Comparison of ENCODE assay signal across 17 mouse cellular contexts in the genomic region with DNA sequence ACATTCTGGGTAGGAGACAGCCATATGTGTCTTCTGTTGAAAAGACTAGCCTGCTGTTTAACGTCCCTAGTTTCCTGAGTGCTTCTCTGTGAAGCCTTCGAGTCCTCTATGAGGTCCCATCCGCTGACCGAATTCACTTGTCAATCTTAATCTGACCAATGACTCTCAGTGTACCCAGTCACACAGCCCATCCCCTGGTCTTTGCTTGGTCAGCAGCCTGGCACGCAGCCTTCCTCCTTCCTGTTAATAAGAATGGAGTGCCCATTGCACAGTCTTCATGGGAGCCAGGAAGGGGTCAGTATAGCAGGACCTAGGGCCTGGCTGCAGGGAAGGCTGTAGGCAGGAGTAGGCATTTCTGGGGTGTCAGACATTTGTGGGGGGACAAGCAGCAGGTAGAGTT. TPM values are rescaled to one million over a fixed set of nuclear protein-coding genes. Genes with fewer than 3 reads are reported as not detected.
A peak's percentile ranks its signal among the peaks of the same experiment; 100 is the strongest.
DNase-seq lines count a peak whose midpoint lies in the region; ATAC-seq and TF ChIP-seq lines count a peak whose summit lies in the region.
"Had no signal": no experiment of that assay in that cellular context is flagged by ENCODE, and none has a peak within 500 bp of the region (broad histone marks: within the 10 kb centered on the region; RNA-seq: fewer than 3 reads in every experiment).

No protein-coding gene starts in this region.

- H3K79me2 ChIP-seq in macrophage (ENCODE audit: inconsistent target), result peaks cover 39% of the 10 kb centered on the region

- H3K4me3 ChIP-seq in heart, embryonic 10.5 days, result no peak overlapping the region
- H3K4me3 ChIP-seq in lung, embryonic 14.5 days (ENCODE audit: low read depth, low read length), result no peak overlapping the region
- H3K4me3 ChIP-seq in liver, embryonic 12.5 days, result no peak overlapping the region
- H3K4me3 ChIP-seq in macrophage (ENCODE audit: inconsistent target), result peak overlapping the region; percentile 4; the same call in 1 of the 2 replicates

- peaks cover 54% of the 10 kb centered on the region for H3K4me1 ChIP-seq in heart, embryonic 10.5 days
- H3K4me1 ChIP-seq in lung, embryonic 14.5 days (ENCODE audit: insufficient read depth), result 0 out of 2 replicates have a peak, but pooled peaks cover 5% of the 10 kb centered on the region
- peaks cover 86% of the 10 kb centered on the region for H3K4me1 ChIP-seq in liver, embryonic 12.5 days

- no peaks in the 10 kb centered on the region for H3K36me3 ChIP-seq in heart, embryonic 10.5 days
- no peaks in the 10 kb centered on the region for H3K36me3 ChIP-seq in lung, embryonic 14.5 days (ENCODE audit: insufficient read depth)
- no peaks in the 10 kb centered on the region for H3K36me3 ChIP-seq in liver, embryonic 12.5 days
- H3K36me3 ChIP-seq in macrophage (ENCODE audit: inconsistent target), result no peaks in the 10 kb centered on the region; the same call in 1 of the 2 replicates

- H3K27ac ChIP-seq in heart, embryonic 10.5 days, result no peak overlapping the region
- H3K27ac ChIP-seq in lung, embryonic 14.5 days (ENCODE audit: low read depth), result peak overlapping the region; percentile 36; the same call in 1 of the 2 replicates
- 0 out of 2 replicates have a peak overlapping the region, but pooled peaks have one; percentile 15 for H3K27ac ChIP-seq in liver, embryonic 12.5 days
- H3K27ac ChIP-seq in macrophage, result peak overlapping the region; percentile 99

- ATAC-seq in lung, embryonic 14.5 days (ENCODE audit: insufficient read depth), result no peak
- no peak for ATAC-seq in liver, embryonic 12.5 days
- no peak for ATAC-seq in activated CD4-positive, CD25-positive, alpha-beta regulatory T cell, adult 4 months

- no peak overlapping the region for H3K9ac ChIP-seq in lung, embryonic 14.5 days
- H3K9ac ChIP-seq in liver, embryonic 12.5 days, result 0 out of 2 replicates have a peak overlapping the region, but pooled peaks have one; percentile 1

- DNase-seq in heart, adult 18-20 months, result peak; percentile 27 to 69
- DNase-seq in heart, embryonic 10.5 days (ENCODE audit: low spot score), result no peak
- no peak for DNase-seq in lung, embryonic 14.5 days
- DNase-seq in lung, adult 18-20 months, result no peak
- no peak for DNase-seq in spleen, adult 18-20 months
- DNase-seq: cerebellum, postnatal 25 days; heart, postnatal 14 days; kidney, postnatal 25 days; thymus, adult 2 months had no signal

- TF ChIP-seq CTCF in lung, embryonic 14.5 days (IDR thresholded peaks at IDR 0.05; ENCODE audit: low read depth), result no peak

- H3K4me2 ChIP-seq in lung, embryonic 14.5 days, result no peak overlapping the region
- no peak overlapping the region for H3K4me2 ChIP-seq in liver, embryonic 12.5 days
- H3K4me2 ChIP-seq: midbrain, embryonic 11.5 days had no signal

- H3K27me3 ChIP-seq in heart, embryonic 10.5 days (ENCODE audit: insufficient read depth, poor library complexity, severe bottlenecking), result peaks cover 5% of the 10 kb centered on the region; the same call in 1 of the 2 replicates
- no peaks in the 10 kb centered on the region for H3K27me3 ChIP-seq in lung, embryonic 14.5 days (ENCODE audit: insufficient read depth, low read length)
- no peaks in the 10 kb centered on the region for H3K27me3 ChIP-seq in liver, embryonic 12.5 days (replicated peaks)

- no peaks in the 10 kb centered on the region for H3K9me3 ChIP-seq in heart, embryonic 10.5 days
- no peaks in the 10 kb centered on the region for H3K9me3 ChIP-seq in lung, embryonic 14.5 days (ENCODE audit: low read depth, low read length)
- no peaks in the 10 kb centered on the region for H3K9me3 ChIP-seq in liver, embryonic 12.5 days (replicated peaks)

- 73% methylated on average over 5 of the region's 5 CpGs for WGBS in heart, embryonic 10.5 days
- WGBS in lung, embryonic 14.5 days, result 66% methylated on average over 5 of the region's 5 CpGs
- 52% methylated on average over 5 of the region's 5 CpGs for WGBS in liver, embryonic 12.5 days (ENCODE audit: insufficient replicate concordance)
- 17% methylated on average over 5 of the region's 5 CpGs for WGBS in macrophage (ENCODE audit: missing documents)

RNA-seq across cellular contexts. Expression of gene Lrrc25, which starts 1.5 kb away (rescaled TPM):
- total RNA-seq in heart, adult 18-20 months (2021), result 1 to 10 TPM; 1.6 to 2.5 TPM
- 0.15 and 1.4 TPM in 2 replicates for polyA plus RNA-seq in heart, embryonic 10.5 days (2016; fragmentation: Nextera tagmentation; extraction: Ambion mirVana)
- 1.9 TPM in 2 replicates for polyA plus RNA-seq in lung, embryonic 14.5 days (2014; fragmentation: Nextera tagmentation; extraction: Ambion mirVana)
- 4.1 and 4.6 TPM in 2 replicates for polyA plus RNA-seq in liver, embryonic 12.5 days (2016; fragmentation: Nextera tagmentation; extraction: Ambion mirVana)
- total RNA-seq in macrophage (2018; cell fraction: chromatin; rRNA removed), result 100 to 1,000 TPM in 7 of 26 experiments, 10 to 100 TPM in 19; 21.1 to 149 (median 77.4) TPM
- 100 to 1,000 TPM in 25 of 26 experiments, 10 to 100 TPM in 1; 89.3 to 365 (median 193) TPM for total RNA-seq in macrophage (2018; cell fraction: cytosol; rRNA removed)
- total RNA-seq in macrophage (2018; cell fraction: nucleus; rRNA removed), result 100 to 1,000 TPM in 23 of 26 experiments, 10 to 100 TPM in 3; 63.8 to 384 (median 181) TPM
- polyA plus RNA-seq in macrophage (2018), result 104 to 230 TPM (median 156 TPM) in 3 replicates
- 1 to 10 TPM in 1 of 2 experiments, under 1 TPM in 1; 0.54 to 1.0 TPM for polyA plus RNA-seq in activated CD4-positive, CD25-positive, alpha-beta regulatory T cell, adult 4 months (2017; shearing (Covaris generic))

RNA-seq across cellular contexts. Expression of gene Ssbp4, which starts 5.8 kb away (rescaled TPM):
- 10 to 100 TPM; 29.9 to 35.7 TPM for total RNA-seq in heart, adult 18-20 months (2021)
- 67.3 and 107 TPM in 2 replicates for polyA plus RNA-seq in heart, embryonic 10.5 days (2016; fragmentation: Nextera tagmentation; extraction: Ambion mirVana)
- polyA plus RNA-seq in lung, embryonic 14.5 days (2014; fragmentation: Nextera tagmentation; extraction: Ambion mirVana), result 127 and 143 TPM in 2 replicates
- 96.4 and 98.0 TPM in 2 replicates for polyA plus RNA-seq in liver, embryonic 12.5 days (2016; fragmentation: Nextera tagmentation; extraction: Ambion mirVana)
- 100 to 1,000 TPM in 19 of 26 experiments, 10 to 100 TPM in 7; 38.7 to 250 (median 142) TPM for total RNA-seq in macrophage (2018; cell fraction: chromatin; rRNA removed)
- total RNA-seq in macrophage (2018; cell fraction: cytosol; rRNA removed), result 100 to 1,000 TPM in 25 of 26 experiments, 10 to 100 TPM in 1; 92.7 to 165 (median 127) TPM
- total RNA-seq in macrophage (2018; cell fraction: nucleus; rRNA removed), result 100 to 1,000 TPM in 8 of 26 experiments, 10 to 100 TPM in 18; 37.5 to 190 (median 88.4) TPM
- polyA plus RNA-seq in macrophage (2018), result 71.4 to 137 TPM (median 122 TPM) in 3 replicates
- 10 to 100 TPM; 15.8 to 17.7 TPM for polyA plus RNA-seq in activated CD4-positive, CD25-positive, alpha-beta regulatory T cell, adult 4 months (2017; shearing (Covaris generic))

RNA-seq across cellular contexts. Expression of gene Gdf15, which starts 17.8 kb away (rescaled TPM):
- 1 to 10 TPM; 1.4 to 2.0 TPM for total RNA-seq in heart, adult 18-20 months (2021)
- 0.43 and 1.6 TPM in 2 replicates for polyA plus RNA-seq in heart, embryonic 10.5 days (2016; fragmentation: Nextera tagmentation; extraction: Ambion mirVana)
- 0.12 and 0.22 TPM in 2 replicates for polyA plus RNA-seq in lung, embryonic 14.5 days (2014; fragmentation: Nextera tagmentation; extraction: Ambion mirVana)
- polyA plus RNA-seq in liver, embryonic 12.5 days (2016; fragmentation: Nextera tagmentation; extraction: Ambion mirVana), result 4.4 and 4.9 TPM in 2 replicates
- total RNA-seq in macrophage (2018; cell fraction: chromatin; rRNA removed), result 100 to 1,000 TPM in 12 of 26 experiments, 10 to 100 TPM in 13, 1 to 10 TPM in 1; 7.8 to 467 (median 92.6) TPM
- 1,000 to 10,000 TPM in 6 of 26 experiments, 100 to 1,000 TPM in 15, 10 to 100 TPM in 5; 69.9 to 1,947 (median 332) TPM for total RNA-seq in macrophage (2018; cell fraction: cytosol; rRNA removed)
- total RNA-seq in macrophage (2018; cell fraction: nucleus; rRNA removed), result 1,000 to 10,000 TPM in 7 of 26 experiments, 100 to 1,000 TPM in 16, 10 to 100 TPM in 3; 89.0 to 1,533 (median 505) TPM
- polyA plus RNA-seq in macrophage (2018), result 24.3 to 124 TPM (median 74.3 TPM) in 3 replicates
- not detected for polyA plus RNA-seq in activated CD4-positive, CD25-positive, alpha-beta regulatory T cell, adult 4 months (2017; shearing (Covaris generic))
- total RNA-seq: layer of hippocampus, postnatal 10 days; left cerebral cortex, postnatal 25 days; neutrophil, adult 5-6 weeks had no signal
- polyA plus RNA-seq: embryonic facial prominence, embryonic 11.5 days had no signal

RNA-seq across cellular contexts. Expression of gene Isyna1, which starts 20.3 kb away (rescaled TPM):
- total RNA-seq in heart, adult 18-20 months (2021), result 10 to 100 TPM; 15.4 to 28.2 TPM
- 192 and 214 TPM in 2 replicates for polyA plus RNA-seq in heart, embryonic 10.5 days (2016; fragmentation: Nextera tagmentation; extraction: Ambion mirVana)
- 91.6 and 107 TPM in 2 replicates for polyA plus RNA-seq in lung, embryonic 14.5 days (2014; fragmentation: Nextera tagmentation; extraction: Ambion mirVana)
- polyA plus RNA-seq in liver, embryonic 12.5 days (2016; fragmentation: Nextera tagmentation; extraction: Ambion mirVana), result 114 and 115 TPM in 2 replicates
- total RNA-seq in macrophage (2018; cell fraction: chromatin; rRNA removed), result 10 to 100 TPM; 19.3 to 81.9 (median 38.6) TPM
- 10 to 100 TPM; 19.1 to 42.3 (median 27.0) TPM for total RNA-seq in macrophage (2018; cell fraction: cytosol; rRNA removed)
- 10 to 100 TPM; 14.3 to 82.7 (median 33.5) TPM for total RNA-seq in macrophage (2018; cell fraction: nucleus; rRNA removed)
- 26.5 to 53.2 TPM (median 51.1 TPM) in 3 replicates for polyA plus RNA-seq in macrophage (2018)
- 10 to 100 TPM; 19.3 to 44.6 TPM for polyA plus RNA-seq in activated CD4-positive, CD25-positive, alpha-beta regulatory T cell, adult 4 months (2017; shearing (Covaris generic))

RNA-seq across cellular contexts. Expression of gene Pgpep1, which starts 45.7 kb away (rescaled TPM):
- 10 to 100 TPM; 40.5 to 41.1 TPM for total RNA-seq in heart, adult 18-20 months (2021)
- polyA plus RNA-seq in heart, embryonic 10.5 days (2016; fragmentation: Nextera tagmentation; extraction: Ambion mirVana), result 38.0 and 42.0 TPM in 2 replicates
- polyA plus RNA-seq in lung, embryonic 14.5 days (2014; fragmentation: Nextera tagmentation; extraction: Ambion mirVana), result 46.6 and 48.2 TPM in 2 replicates
- polyA plus RNA-seq in liver, embryonic 12.5 days (2016; fragmentation: Nextera tagmentation; extraction: Ambion mirVana), result 19.6 and 24.2 TPM in 2 replicates
- total RNA-seq in macrophage (2018; cell fraction: chromatin; rRNA removed), result 10 to 100 TPM in 25 of 26 experiments, 1 to 10 TPM in 1; 8.5 to 30.1 (median 21.1) TPM
- 10 to 100 TPM; 19.1 to 38.4 (median 30.7) TPM for total RNA-seq in macrophage (2018; cell fraction: cytosol; rRNA removed)
- 10 to 100 TPM; 12.7 to 46.1 (median 25.0) TPM for total RNA-seq in macrophage (2018; cell fraction: nucleus; rRNA removed)
- 19.1 to 57.8 TPM (median 24.3 TPM) in 3 replicates for polyA plus RNA-seq in macrophage (2018)
- 1 to 10 TPM; 7.1 to 7.4 TPM for polyA plus RNA-seq in activated CD4-positive, CD25-positive, alpha-beta regulatory T cell, adult 4 months (2017; shearing (Covaris generic))

Comparison
In these comparisons a context has a peak if more than half of its experiments do, and no peak if none do; other contexts are left out.
1. DNase-seq: peak in heart, adult 18-20 months (2 of 2); none in heart, embryonic 10.5 days (single experiment), lung, embryonic 14.5 days (single experiment), lung, adult 18-20 months (0 of 2) and spleen, adult 18-20 months (0 of 2).
2. RNA of gene Lrrc25, which starts 1.5 kb away (polyA plus RNA-seq): 104 to 230 TPM in macrophage; 4.1 to 4.6 TPM in liver, embryonic 12.5 days, 1.9 TPM in lung, embryonic 14.5 days, 0.15 to 1.4 TPM in heart, embryonic 10.5 days and 0.54 to 1.0 TPM in activated CD4-positive, CD25-positive, alpha-beta regulatory T cell, adult 4 months; every median in the first group is over 10 times any median in the second.